Mouse (Mus musculus) heart, postnatal 25 days (tissue): ENCODE results near the gene Mpi. TPM values are rescaled to one million over a fixed set of nuclear protein-coding genes. Genes with fewer than 3 reads are reported as not detected.

Experiments used
- DNase-seq: peaks from one replicate; pipeline ENCODE4 v3.0.0; 2022; ENCODE audit warnings: low spot score
- intact Hi-C: fragments of 180-260 bp; cut with DNase I; formaldehyde crosslinking; loops from one replicate; pipeline ENCODE4 v1.15.1; 2025
- total RNA-seq, 2 experiments: library from RNA; stranded (reverse); gene quantifications; 2 replicates each; pipeline ENCODE4 v1.2.3; 2021

The Mpi gene
- 100 to 1,000 TPM; 160 to 162 TPM for total RNA-seq

DNA sequence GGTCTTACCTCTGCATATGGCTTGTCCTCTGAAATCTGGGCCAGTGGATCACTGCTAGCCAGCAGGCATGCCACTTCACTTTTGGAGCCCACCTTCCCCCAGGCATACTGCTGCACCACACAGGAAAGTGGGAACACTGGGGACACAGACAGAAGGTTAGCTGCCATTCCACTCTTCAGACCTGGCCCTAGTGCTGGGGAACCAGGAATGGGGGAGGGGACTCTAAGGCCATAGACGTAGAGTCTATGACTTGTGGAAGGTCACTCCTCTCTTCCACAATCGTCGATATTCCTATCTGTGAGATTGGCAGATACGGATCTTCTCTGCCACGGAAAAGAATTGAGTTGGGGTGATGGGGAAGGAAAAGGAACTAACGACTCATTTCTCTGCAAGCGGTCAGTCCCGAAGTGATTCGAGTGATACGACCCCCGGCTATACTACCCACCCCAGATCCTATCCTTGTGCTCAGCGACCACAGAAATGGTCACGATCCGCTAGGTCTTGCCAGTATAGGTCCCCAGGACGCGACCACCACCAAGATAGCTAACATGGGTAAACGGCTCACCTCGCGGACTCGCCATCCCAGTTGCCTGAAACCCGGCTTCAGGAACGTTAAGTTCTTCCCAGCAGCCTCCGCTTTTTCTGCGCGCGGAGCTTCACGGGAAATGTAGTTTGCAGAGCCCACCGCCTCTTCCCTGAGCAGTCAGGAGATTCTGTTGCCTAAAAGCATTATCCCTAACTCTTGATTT is at the start of gene Mpi:
Gene Mpi, minus strand, starts transcription at position 625 of the 749 bp plus-strand sequence.
- DNase-seq: peak; percentile 27
- intact Hi-C loops: no loop called here

DNA sequence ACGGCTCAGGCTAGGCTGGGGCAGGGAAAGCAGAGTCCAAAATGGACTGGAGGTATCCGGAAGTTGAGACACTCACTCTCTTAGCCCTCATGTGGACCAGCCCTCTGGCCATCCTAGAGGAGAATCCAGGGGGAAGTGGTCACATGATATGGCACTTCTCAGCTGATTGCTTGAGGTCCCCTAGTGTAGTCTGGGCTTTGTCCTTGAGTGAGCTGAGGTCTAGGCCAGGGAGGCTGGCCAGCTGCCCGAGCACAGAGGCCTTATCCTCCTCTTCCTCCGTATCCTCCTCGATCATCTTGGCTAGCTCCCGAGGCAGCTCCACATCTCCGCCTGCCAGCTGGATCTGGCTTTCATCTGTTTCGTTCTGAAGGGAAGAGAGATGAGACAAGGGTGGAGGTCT is 49.5 kb upstream of the Mpi start:
- intact Hi-C loops: no loop called here
- no peak for DNase-seq

DNA sequence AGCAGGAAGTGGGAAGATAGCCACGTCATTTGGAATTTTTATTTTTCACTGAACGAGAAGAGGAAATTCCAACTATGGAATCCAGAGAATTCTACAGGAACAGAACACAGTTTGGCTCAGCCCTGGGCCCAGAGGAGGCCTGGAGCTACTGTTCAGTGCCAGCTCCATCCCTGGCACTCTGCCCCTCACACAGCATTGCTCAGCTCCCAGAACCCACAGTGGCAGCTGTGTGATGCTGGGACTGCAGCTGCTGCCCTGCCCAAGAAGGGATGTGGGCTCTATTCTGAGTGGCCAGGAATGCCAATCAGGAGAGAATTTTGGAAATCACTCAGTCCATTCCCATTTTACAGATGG is 48.8 kb upstream of the Mpi start:
- intact Hi-C loops: no loop called here
- no peak for DNase-seq

DNA sequence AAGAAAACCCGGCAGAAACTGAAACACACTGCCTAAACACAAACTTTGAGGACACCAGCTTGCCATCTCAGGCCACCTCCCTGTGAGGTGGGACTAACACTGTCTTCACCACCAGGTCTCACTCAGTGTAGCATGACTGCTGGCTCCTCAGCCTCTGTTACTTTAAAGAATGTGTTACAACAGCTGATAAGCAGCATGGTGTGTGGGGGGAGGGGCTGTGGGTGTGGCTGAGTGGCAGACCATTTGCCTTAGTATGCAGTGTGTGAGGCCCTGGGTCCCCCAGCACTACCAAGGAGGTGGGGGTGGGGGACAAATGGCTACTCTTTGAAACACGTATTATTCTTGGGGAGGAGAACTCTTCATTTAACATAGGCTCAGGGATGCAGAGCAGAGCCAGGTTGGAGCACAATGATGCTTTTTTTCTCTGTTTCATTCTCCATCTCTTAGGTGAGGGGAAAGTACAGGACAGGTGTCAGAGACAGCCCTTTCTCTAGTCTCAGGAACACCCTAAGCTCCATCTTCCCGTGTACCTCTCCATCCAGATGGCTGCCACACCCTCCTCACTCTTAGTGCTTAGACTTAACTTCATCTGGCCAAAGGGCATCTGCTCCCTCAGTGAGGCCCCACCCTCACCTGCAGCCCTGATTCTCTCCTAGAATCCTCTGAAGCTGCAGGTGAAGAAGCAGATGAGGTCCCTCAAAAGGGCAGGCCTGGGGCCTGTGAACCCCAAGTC is 48.2 kb upstream of the Mpi start:
- intact Hi-C loops: no loop called here
- DNase-seq: no peak

DNA sequence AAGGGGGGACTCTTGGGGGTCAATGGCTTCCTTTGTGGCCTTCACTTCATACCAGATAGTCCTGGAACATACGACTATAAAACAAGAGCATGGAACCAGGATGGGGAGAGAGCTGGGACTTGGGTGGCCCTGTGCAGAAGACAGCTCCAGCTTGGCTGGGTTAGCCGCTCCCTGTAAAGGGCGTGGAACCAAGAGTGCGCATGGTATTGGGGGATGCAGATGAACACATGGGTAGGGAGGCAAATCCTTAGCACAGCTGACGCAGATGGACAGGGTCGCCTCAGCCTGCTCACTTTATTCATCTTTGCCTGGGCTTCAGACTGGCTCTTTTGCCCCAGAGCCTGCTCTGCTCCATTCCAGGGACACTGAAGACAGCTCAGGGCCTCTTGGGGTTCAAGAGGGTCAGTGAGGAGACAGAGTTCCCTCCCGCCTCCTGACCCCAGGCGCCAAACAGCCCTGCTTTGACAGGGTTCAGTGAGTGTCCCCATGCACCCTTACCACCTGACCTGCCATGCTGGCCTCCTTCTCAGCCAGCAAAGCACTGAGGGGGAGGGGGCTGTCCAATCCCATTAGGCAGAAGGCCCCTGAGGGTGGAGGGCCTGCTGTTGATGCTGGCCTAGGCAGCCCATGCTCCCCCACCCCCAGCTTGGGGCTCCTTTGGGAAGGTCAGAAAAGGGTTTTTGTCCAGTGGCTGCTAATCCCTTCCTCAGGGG is 46.4 kb upstream of the Mpi start:
- intact Hi-C loops: no loop called here
- no peak for DNase-seq

DNA sequence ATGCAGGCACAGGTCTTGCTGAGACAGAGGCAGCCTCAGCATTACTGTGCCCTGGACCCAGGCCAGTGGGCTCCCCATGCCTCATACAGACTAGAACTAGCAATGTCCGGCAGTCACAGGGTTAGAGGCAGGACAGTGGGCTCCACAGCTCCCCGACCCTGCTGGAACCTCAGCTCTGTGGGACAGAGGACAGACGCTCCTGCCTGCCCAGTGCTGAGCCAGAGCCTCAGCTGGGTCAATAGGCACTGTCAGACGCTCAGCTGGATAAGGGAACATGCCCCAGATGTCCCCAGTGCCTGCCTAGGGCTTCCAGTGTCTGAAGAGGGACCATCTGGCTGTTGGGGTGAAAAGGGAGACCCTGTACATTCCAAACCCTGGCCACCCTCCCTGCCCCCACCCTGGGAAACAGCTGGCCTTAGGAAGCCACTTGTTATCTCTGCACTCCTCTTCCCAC is 45.4 kb upstream of the Mpi start:
- no peak for DNase-seq
- intact Hi-C loops: no loop called here

DNA sequence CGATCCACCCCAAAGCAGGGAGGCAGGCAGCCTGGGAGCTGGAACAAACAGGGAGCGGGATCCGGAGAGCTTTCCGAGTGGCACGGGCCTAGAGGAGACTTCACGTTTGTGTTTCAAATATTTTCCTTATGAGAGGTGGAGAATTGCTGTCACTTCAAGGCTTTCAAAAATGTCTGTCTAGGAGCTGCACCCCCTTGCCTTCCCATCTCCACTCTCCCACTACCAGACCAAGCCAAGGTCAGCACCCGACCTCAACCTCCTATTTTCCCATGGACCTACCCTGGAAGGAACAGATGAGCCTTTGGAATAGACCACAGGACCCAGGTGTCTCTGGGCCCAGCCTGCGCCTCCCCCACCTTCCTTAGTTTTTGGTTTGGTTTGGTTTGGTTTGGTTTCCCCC is 44.7 kb upstream of the Mpi start:
- no peak for DNase-seq
- intact Hi-C loops: no loop called here

DNA sequence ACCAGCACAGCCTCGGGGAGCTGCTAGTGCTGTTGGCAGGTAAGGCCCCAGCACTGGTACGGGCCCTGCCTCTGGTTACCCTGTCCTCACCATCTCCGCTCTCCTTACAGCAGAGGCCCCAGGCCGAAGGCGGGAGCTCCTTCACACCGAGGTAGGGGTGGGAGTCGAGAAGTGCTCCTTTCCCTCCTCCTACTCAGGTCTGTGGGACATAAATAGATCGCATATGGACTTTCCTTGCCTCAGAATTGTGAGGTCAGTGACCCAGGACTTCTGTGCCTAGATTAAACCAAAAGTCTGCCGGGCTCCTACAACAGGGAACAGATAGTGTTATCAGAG is 41.6 kb upstream of the Mpi start:
- intact Hi-C loops: no loop called here

DNA sequence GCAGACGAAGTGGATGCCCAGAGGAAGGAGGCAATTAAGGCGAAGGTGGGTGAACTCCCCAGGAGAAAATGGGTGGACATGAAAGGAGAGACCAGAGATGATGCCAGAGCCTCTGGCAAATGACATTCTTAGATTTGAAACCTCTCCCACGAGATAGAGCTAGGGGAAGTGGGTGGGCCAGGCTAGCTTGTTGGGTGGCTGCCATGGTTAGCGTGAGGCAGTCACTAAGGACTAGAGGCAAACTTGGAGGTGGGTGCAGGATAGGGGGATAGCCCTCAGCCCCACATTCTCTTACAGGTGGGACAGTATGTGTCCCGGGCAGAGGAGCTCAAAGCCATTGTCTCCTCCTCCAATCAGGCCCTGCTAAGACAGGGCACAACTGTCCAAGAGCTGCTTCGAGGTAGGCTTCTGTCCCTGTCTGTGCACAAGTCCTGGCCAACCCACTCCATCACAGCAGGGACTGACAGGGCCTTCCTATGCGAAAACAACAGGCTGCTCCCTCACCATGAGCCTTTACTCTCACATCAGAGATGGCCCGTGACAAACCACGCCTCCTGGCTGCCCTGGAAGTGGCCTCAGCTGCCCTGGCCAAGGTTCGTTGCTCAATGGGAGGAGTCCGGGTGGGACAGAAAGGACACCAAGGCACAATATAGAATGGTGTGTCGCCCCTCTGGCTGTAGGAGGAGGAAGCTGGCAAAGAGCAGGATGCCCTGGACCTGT is 41.1 kb upstream of the Mpi start:
- no peak for DNase-seq
- intact Hi-C loops: no loop called here

More for the DNA sequence above, 41.6 kb upstream of the Mpi start:
- DNase-seq: no peak

DNA sequence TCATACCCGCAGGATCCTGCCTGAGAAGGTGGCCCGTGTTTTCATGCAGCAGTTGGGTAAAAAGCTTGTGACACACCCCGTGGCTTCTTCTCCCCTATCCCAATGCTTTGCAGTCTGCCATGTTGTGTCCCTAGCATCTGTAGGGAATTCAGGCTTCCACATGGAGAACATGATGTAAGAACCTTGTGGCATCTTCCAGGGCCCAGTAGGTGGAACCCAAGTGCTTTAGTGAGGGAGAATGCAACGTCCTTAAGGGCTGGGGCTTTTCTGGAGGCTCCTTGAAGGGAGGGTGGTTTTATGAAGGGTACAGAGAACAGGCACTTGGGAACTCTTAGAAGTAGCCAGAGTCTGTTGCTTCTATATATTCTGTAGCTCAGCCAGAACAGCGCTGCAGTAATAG is 38.2 kb upstream of the Mpi start:
- no peak for DNase-seq
- intact Hi-C loops: no loop called here

DNA sequence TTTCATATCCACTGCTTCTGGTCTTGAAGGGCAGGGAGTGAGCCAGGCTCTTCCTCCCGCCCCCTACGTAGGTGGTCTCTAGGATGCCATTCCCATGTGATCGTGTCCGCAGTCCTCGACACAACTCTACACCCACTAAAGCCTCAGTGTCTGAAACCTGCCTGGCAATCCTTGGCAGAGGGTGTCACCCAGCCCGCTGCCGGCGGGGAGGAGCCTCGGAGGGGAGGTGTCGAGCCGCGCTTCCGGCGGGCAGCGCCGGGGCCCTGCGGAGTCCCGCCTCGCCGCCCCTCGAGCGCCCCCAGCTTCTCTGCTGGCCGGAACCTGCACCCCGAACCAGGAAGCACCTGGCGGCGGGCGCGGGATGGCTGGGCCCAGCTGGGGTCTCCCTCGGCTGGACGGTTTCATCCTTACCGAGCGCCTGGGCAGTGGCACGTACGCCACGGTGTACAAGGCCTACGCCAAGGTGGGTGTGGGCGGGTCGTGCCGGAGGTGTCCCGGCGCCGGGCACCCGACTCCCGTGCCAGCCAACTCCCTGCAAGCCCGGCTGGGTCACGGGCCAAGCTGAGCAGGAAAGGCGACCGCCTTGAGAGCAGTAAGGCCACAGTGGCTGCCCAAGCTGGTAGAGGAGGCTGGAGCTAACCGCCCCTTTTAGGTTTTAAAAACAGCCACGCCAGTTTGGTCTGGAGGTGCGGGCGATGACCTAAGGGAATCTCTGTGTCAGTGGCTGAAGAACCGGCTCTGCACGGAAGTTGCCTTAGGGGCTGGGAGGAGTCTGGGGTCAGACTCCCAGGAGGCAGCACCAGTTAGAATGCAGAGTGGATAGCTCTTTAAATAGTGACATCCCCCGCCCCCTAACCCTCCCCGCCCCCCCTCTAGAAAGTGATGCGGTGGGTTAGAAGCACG is 36.9 kb upstream of the Mpi start, which contains the start of gene Ulk3:
Gene Ulk3, plus strand, starts transcription at position 229 of the 903 bp plus-strand sequence.
- DNase-seq: peak; percentile 73
- intact Hi-C loops: loop anchor here (5.0 kb wide), 1 partner anchor 47 kb away; no protein-coding TSS in a partner anchor

DNA sequence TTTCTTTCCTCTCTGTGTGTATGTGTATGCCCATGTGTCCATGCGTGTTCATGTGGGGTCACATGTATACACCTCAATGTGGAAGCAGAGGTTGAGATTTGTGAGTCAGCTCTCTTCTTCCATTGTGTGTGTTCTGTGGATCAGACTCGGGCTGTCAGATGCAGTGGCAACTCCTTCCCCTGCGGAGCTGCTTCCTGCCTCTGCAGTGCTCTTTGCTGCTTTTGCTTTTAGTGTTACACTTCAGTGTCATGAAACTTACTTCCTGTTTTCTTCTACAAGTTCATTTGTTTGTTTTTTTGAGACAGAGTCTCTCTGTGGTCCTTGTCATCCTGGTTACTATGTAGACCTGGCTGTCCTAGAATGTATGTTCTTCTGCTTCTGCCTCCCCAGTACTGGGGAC is 32.4 kb upstream of the Mpi start:
- intact Hi-C loops: loop anchor here (5.0 kb wide), 1 partner anchor 43 kb away; no protein-coding TSS in a partner anchor
- DNase-seq: no peak

DNA sequence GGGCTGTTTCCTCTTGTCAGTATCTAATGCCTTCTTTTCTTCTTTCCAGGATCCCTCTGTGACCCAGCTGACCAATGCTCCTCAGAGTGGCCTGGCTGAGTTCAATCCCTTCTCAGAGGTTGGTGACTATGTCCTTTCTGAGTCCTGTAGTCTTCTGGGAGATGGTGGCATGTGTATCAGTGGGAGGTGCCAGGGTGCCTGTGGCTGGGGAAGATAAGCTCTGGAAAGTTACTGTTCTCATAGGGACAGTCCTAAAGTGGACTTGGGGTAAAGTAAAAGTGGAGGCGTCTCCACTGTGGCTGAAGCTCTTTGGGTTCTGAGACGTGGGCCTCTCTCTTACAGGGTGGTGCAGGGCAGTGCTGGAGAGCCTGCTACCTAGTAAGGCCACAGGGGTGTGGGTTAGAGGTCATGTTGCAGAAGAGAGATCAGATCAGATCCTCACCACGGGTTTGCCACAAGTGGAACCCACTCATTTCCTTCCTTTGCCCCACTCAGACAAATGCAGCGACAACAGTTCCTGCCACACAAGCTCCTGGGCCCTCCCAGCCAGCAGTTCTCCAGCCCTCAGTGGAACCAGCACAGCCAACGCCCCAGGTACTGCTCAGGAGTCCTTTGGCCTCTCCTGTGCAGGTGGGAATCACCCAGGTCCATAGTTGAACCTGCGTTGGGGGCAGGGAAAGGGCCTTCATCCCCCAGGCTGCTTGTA is 24.7 kb upstream of the Mpi start:
- no peak for DNase-seq
- intact Hi-C loops: no loop called here

DNA sequence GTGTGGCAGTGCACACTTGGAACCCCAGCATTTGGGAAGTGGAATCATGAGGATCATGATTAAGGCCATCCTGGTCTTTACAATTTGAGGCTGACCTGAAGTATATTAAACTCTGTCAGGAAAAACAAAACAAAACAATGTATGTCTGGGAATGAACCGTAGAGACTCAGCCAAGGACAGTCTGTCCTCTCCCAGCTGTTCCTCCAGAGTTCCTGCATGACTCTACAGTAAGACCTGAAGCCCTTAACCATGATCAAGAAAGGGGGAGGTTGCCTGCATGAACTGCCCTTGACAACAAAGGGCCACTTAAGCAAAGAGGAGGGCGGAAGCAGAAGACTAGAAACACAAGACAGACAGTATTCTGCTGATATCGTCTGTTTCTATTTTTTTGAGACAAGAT is 23.0 kb upstream of the Mpi start:
- DNase-seq: no peak
- intact Hi-C loops: no loop called here

DNA sequence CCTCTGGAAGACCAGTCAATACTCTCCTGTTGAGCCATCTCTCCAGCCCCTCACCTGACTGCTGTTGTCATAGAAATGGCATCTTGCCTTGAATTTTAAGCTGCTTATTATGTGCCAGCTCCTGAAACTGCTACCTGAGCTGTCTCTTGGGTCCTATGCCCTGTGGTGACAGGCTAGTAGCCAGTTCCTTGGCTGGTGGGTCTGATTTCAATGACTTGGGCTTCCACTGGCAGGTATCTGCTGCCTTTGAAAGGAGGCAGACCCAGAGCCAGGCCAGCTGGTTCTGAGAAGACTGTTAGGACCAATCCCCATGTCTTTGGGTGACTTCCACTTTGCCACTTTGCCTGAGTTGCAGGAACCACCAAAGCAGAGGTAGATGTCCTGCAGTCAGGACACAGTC is 21.8 kb upstream of the Mpi start:
- intact Hi-C loops: no loop called here
- no peak for DNase-seq

DNA sequence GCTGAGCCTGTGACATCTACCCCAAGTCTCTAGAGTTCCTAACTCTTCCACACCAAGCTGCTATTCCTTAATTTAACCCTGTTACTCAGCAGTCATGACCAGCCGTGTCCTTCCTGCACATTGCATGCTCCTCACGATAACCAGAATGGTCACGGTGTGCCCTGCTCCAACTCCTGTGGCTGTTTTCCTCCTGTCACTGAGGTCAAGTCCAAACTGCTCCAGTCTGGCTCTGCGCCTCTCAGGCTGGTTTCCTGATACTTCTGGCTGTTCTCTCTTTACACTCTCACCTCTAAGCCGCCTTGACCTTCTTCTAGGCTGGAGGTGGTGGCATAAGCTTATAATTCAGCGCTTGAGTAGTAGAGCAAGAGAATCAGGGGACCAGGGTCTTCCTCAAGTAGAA is 15.9 kb upstream of the Mpi start:
- intact Hi-C loops: no loop called here
- DNase-seq: no peak

DNA sequence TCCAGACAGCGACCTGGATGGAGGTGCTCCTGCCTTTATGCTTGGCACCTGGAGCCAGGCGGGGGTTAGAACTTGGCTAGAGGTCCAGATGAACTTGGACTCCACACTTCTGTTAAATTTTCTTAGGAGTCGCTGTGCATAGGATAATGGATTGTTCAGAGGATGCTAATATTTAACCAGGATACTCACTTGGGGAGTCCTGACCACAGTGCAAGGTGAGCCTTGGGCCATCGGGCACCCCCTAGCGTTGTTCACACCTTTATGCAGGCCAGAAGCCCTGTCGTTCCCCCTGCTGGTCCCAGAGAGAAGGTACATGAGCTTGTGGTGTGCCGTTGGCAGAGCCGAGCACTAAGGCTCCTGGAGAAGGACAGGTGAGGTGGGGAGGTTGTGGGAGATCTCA is 14.3 kb upstream of the Mpi start:
- no peak for DNase-seq
- intact Hi-C loops: no loop called here

DNA sequence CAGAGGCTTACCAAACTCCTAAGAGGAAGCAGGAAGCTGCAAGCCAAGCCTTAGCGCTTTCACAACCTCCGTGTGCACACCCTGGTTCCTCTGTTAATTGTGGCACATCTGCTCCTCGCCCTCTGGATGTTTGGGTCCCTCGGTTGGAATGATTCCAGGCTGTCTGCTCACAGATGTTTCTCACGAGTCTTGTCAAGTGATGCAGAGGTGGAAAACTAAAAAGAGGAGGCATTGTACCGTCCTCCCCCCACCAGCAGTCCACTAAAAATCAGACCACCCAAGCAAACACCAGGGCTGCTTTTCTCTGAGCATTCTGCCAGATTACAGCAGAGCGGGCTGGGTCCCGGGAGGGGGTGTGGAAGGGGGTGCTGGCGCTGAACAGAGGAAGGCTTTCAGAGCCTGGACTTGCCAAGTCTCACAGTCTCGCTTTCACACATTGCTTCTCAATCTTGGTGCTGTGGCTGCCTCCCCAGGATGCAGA is 13.2 kb upstream of the Mpi start:
- peak; percentile 51 for DNase-seq
- intact Hi-C loops: no loop called here

DNA sequence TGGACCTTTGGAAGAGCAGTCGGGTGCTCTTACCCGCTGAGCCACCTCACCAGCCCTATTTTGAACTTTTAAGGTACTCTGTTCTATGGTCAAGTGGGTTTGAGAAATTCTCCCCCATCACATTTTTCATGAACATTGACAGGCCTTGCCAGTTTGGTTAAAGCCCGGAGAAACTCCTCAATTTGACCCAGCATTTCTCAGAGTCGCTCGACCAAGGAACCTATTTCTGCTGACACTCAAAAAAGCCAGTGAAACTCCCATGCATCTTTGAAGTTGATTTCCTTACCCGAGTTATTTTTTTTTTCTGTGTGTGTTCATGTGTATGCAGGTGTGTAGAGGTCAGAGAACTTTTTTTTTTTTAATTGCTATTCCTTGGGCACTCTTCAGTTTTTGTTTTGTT is 12.0 kb upstream of the Mpi start:
- intact Hi-C loops: no loop called here
- no peak for DNase-seq
